ENCODE assay signal across 17 mouse cellular contexts in genomic region chr16:94596633-94597032, GRCm38 (mm10).
"Had no signal": no experiment of that assay in that cellular context is flagged by ENCODE, and none has a peak within 500 bp of the region (broad histone marks: within the 10 kb centered on the region; RNA-seq: fewer than 3 reads in every experiment).

No protein-coding gene starts in this region.

- H3K4me3 ChIP-seq: midbrain, embryonic 13.5 days; midbrain, embryonic 15.5 days; neural tube, embryonic 13.5 days; neural tube, embryonic 15.5 days had no signal

- H3K27ac ChIP-seq: midbrain, embryonic 13.5 days; midbrain, embryonic 15.5 days; neural tube, embryonic 13.5 days; neural tube, embryonic 15.5 days had no signal

- H3K27me3 ChIP-seq: midbrain, embryonic 13.5 days; midbrain, embryonic 15.5 days; neural tube, embryonic 13.5 days; neural tube, embryonic 15.5 days had no signal

- H3K36me3 ChIP-seq: midbrain, embryonic 15.5 days; neural tube, embryonic 13.5 days; neural tube, embryonic 15.5 days had no signal

- DNase-seq: lung, adult 18-20 months; lung, embryonic 14.5 days; lung, postnatal 10 days; lung, postnatal 36 days; retina, postnatal 1 day; right cerebral cortex, adult 18-20 months; right cerebral cortex, postnatal 25 days; right cerebral cortex, postnatal 4 days; spleen, adult 18-20 months; thymus, adult 18-20 months; thymus, postnatal 14 days; thymus, postnatal 36 days had no signal

- H3K9me3 ChIP-seq: midbrain, embryonic 13.5 days; midbrain, embryonic 15.5 days; neural tube, embryonic 13.5 days; neural tube, embryonic 15.5 days had no signal

- H3K9ac ChIP-seq: lung, embryonic 14.5 days; midbrain, embryonic 13.5 days; midbrain, embryonic 15.5 days; neural tube, embryonic 13.5 days; neural tube, embryonic 15.5 days had no signal

- H3K4me2 ChIP-seq: lung, embryonic 14.5 days; midbrain, embryonic 11.5 days; midbrain, embryonic 13.5 days; midbrain, embryonic 15.5 days; neural tube, embryonic 13.5 days; neural tube, embryonic 15.5 days had no signal
